Mouse (Mus musculus) erythroid progenitor cell, adult 5-6 weeks (primary cell): ENCODE data around the gene Acap1. TPM values are rescaled to one million over a fixed set of nuclear protein-coding genes. Genes with fewer than 3 reads are reported as not detected.

ENCODE experiments used
- ATAC-seq: replicated peaks from 2 replicates; pipeline ENCODE4 v1.8.0; 2016; ENCODE audit warnings: moderate number of reproducible peaks, mild to moderate bottlenecking, moderate TSS enrichment, inconsistent platforms; ENCODE audit not compliant: poor library complexity, low FRiP score, severe bottlenecking
- total RNA-seq, 2 experiments: library from RNA; stranded (forward) in 1 of 2; stranded (reverse) in 1 of 2; fragments of 150-400 nt in 1 of 2; fragments of 186-747, 209-891 nt in 1 of 2; gene quantifications; 2 replicates each; pipeline versions ENCODE4 v1.2.3 to v1.2.4; 2015 to 2017; ENCODE audit warnings: low replicate concordance in 2 of 2

Acap1 gene
- total RNA-seq, 2 experiments from 2014 or later: 11.6 to 12.6 TPM

- no peak for ATAC-seq
Measured at GRCm38 (mm10) chr11:69848021-69848420, 47.3 kb downstream of the Acap1 start.

DNA sequence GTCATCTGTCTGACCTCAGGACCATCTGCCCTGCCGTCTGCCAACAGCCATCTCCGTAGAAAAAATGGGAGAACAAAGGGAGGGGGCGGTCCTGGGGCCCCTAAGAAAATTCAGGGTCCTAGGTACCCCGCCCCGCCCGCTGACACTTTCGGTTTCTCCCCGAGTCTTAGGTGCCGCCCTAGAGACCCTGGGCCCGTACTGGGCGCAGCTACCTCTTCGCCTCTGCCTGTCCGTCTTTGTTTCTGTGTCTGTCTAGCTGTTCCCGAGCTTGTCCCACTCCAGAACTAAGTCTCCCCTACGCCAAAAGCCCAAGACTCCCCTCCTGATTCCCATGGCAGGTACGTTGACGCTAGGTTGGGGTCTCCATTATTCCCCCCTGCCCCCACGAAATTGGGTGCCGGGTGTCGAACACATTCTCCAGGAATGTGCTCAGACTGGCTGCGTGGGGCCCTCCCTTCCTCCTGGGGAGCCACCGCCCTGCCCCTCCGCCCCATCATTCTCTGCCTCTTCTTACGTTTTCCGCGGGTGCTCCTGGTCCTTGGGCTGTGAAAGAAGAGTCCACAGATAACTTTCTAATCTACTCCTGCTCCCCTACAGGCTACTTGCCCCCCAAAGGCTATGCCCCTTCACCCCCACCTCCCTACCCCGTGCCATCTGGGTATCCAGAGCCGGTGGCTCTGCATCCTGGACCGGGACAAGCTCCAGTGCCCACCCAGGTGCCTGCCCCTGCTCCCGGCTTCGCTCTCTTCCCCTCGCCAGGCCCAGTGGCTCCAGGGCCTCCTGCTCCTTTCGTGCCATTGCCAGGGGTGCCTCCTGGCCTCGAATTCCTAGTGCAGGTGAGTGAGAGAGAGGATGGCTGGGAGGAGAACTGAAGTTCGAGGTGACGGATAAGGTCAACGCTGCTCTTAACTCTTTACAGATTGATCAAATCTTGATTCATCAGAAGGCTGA is 48.3 kb downstream of the Acap1 start:
- ATAC-seq: peak; percentile 67

DNA sequence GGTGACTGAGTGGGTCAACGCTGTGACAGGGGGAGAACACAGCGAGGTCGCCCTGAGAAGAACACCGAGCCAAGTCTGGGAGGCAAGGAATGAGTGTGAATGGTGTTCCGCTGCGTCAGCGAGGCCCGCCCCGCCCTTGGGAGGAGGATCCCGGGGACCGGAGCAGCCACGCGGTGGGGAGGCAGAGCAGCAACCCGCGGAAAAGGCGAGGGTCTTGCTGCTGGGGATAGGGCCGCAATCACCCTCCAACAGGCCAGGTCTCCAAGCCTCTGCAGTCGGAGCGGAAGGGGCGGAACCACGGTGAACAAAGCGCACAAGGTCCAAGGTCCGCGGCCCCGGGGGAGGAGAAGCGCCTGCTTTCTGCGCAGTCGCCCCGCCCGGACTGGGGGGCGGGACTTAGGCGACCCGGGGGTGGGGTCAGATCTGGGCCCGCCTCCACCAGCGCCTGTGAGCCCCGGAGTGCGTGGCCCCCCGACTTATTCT is 49.1 kb downstream of the Acap1 start, which contains the start of gene Plscr3:
TSS of gene Plscr3 (plus strand) at position 179 of the 483 bp plus-strand sequence.
- peak; percentile 90 for ATAC-seq

DNA sequence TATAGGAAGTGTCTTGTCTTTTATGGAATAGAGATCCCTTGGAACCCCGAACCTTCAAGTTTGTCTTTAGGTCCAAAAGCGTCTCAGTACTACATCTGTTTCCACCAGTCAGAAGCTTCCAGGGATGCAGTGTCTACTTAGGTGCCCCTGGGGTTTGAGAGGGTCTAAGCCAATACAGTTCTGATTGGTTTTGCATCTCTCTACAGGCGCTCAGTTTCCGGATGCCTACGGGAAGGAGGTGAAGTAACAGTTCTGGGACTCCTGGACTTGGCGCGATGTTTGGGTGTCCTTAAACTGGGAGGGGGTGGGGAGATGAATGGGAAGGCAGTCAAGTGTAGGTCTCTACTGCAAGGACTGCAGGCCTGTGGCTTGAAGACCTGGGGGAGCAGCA is 56.6 kb downstream of the Acap1 start:
- ATAC-seq: peak; percentile 20

DNA sequence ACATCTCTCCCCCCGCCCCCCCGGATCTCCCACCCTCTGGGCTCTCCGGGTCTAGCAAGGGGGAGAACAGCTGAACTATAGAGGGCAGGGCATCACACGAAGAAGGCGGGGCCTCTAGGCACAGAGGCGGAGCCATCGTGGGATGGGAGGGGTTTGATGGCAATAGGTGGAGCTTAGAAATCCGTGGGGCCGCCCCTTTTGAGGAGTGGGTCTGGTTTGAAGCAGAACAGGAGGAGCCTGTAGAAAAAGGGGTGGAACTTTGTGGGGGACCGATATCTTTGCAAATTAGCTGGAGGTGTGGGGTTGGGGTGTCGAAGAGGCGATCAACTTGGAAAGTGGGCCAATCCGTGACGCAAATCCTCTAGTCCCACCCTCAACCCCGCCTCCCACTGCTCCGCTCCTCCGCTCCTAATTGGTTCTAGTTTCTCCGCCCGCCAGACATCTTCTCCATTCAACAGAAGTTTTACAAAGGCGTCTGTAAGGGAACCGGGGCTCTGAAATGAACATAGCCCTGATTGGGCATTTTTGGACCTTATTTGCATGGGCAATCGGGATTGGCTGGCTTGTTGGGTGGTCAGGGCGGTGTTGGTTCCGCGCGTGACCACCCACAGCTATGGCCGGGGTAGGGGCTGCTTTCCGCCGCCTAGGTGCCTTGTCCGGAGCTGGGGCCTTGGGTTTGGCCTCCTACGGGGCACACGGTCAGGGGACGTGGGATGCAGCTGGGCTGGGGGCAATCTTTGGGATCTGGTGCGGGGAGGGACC is 57.2 kb downstream of the Acap1 start, which contains the start of gene Tmem256:
TSS of gene Tmem256 (plus strand) at position 563 of the 762 bp plus-strand sequence.
- ATAC-seq: peak; percentile 87

- peak; percentile 2; the same call in 1 of the 2 replicates for ATAC-seq
Measured at GRCm38 (mm10) chr11:69837604-69837951, 57.8 kb downstream of the Acap1 start, which contains the start of gene Nlgn2. Nlgn2 (minus strand) TSS chr11:69837784.

- no peak for ATAC-seq
Measured at GRCm38 (mm10) chr11:69836703-69837576, 58.4 kb downstream of the Acap1 start.

- no peak for ATAC-seq
Measured at GRCm38 (mm10) chr11:69835966-69836335, 59.4 kb downstream of the Acap1 start.

DNA sequence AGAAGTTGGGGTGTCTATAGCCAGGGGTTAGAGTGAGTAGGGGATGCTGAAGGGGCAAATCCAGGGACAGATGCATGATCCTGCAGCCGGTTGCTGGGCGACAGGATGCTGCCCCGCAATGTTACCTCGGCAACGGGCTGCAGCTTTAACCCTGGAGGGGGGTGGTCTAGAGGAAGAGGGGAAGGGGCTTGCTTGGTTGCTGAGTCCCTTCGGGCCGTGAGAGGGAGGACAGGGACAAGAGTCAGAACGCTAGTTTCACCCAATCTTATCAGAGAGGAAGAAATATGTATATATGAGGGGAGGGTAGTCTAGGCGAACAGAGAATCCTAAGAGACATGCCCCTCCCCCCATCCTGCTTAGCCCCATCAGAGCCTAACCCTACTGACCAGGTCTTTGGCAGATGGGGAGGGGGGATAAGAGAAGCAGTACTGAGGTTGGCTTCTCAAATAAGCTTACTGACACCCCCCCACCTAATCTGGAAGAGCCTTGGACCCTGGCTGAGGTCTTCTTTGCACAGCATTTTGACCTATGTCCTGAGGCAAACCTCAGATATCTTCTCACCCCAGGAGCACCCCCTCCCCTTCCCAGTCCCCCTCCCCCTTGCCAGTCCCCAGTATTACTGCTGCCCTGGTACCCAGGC is 59.9 kb downstream of the Acap1 start:
- no peak for ATAC-seq

- peak; percentile 55 for ATAC-seq
Measured at GRCm38 (mm10) chr11:69834001-69834549, 61.3 kb downstream of the Acap1 start.

GRCm38 (mm10) chr11:69833554-69833953 is 61.8 kb downstream of the Acap1 start:
- ATAC-seq: no peak

Other genes starting within 250 kb of the Acap1 start
Only the 30 nearest of the 40 such genes appear.
- 124 and 145 TPM in 2 replicates for gene Polr2a, start 136.9 kb downstream of the Acap1 start, total RNA-seq (2015; ENCODE audit: low replicate concordance)
- 131 and 162 TPM in 2 replicates for gene Polr2a, start 136.9 kb downstream of the Acap1 start, total RNA-seq (2017; ENCODE audit: low replicate concordance)
- gene Slc35g3, start 133.6 kb downstream of the Acap1 start, total RNA-seq (2015; ENCODE audit: low replicate concordance): not detected in 2 replicates
- not detected in 2 replicates for gene Slc35g3, start 133.6 kb downstream of the Acap1 start, total RNA-seq (2017; ENCODE audit: low replicate concordance)
- 2.9 and 3.8 TPM in 2 replicates for gene Zbtb4, start 129.6 kb downstream of the Acap1 start, total RNA-seq (2015; ENCODE audit: low replicate concordance)
- gene Zbtb4, start 129.6 kb downstream of the Acap1 start, total RNA-seq (2017; ENCODE audit: low replicate concordance): 0.77 and 3.0 TPM in 2 replicates
- gene Chrnb1, start 99.6 kb downstream of the Acap1 start, total RNA-seq (2015; ENCODE audit: low replicate concordance): not detected in 2 replicates
- 0.77 TPM in 1 of 2 replicates, not detected in the other for gene Chrnb1, start 99.6 kb downstream of the Acap1 start, total RNA-seq (2017; ENCODE audit: low replicate concordance)
- not detected in 2 replicates for gene Fgf11, start 93.7 kb downstream of the Acap1 start, total RNA-seq (2015; ENCODE audit: low replicate concordance)
- gene Fgf11, start 93.7 kb downstream of the Acap1 start, total RNA-seq (2017; ENCODE audit: low replicate concordance): not detected in 2 replicates
- gene Tmem102, start 89.9 kb downstream of the Acap1 start, total RNA-seq (2015; ENCODE audit: low replicate concordance): not detected in 2 replicates
- gene Tmem102, start 89.9 kb downstream of the Acap1 start, total RNA-seq (2017; ENCODE audit: low replicate concordance): not detected in 2 replicates
- gene Gm39566, start 80.2 kb downstream of the Acap1 start, total RNA-seq (2015; ENCODE audit: low replicate concordance): not detected in 2 replicates
- not detected in 2 replicates for gene Gm39566, start 80.2 kb downstream of the Acap1 start, total RNA-seq (2017; ENCODE audit: low replicate concordance)
- not detected in 2 replicates for gene Spem2, start 77.1 kb downstream of the Acap1 start, total RNA-seq (2015; ENCODE audit: low replicate concordance)
- not detected in 2 replicates for gene Spem2, start 77.1 kb downstream of the Acap1 start, total RNA-seq (2017; ENCODE audit: low replicate concordance)
- gene Spem1, start 73.4 kb downstream of the Acap1 start, total RNA-seq (2015; ENCODE audit: low replicate concordance): not detected in 2 replicates
- not detected in 2 replicates for gene Spem1, start 73.4 kb downstream of the Acap1 start, total RNA-seq (2017; ENCODE audit: low replicate concordance)
- 0.72 and 0.84 TPM in 2 replicates for gene Nlgn2, start 57.8 kb downstream of the Acap1 start, total RNA-seq (2015; ENCODE audit: low replicate concordance)
- 0.08 and 0.26 TPM in 2 replicates for gene Nlgn2, start 57.8 kb downstream of the Acap1 start, total RNA-seq (2017; ENCODE audit: low replicate concordance)
- gene Tmem256, start 57.0 kb downstream of the Acap1 start, total RNA-seq (2015; ENCODE audit: low replicate concordance): 258 and 276 TPM in 2 replicates
- 123 and 303 TPM in 2 replicates for gene Tmem256, start 57.0 kb downstream of the Acap1 start, total RNA-seq (2017; ENCODE audit: low replicate concordance)
- 24.9 and 26.0 TPM in 2 replicates for gene Plscr3, start 49.2 kb downstream of the Acap1 start, total RNA-seq (2015; ENCODE audit: low replicate concordance)
- gene Plscr3, start 49.2 kb downstream of the Acap1 start, total RNA-seq (2017; ENCODE audit: low replicate concordance): 15.1 and 27.7 TPM in 2 replicates
- 5.9 and 6.8 TPM in 2 replicates for gene Tnk1, start 36.8 kb downstream of the Acap1 start, total RNA-seq (2015; ENCODE audit: low replicate concordance)
- 7.3 and 8.1 TPM in 2 replicates for gene Tnk1, start 36.8 kb downstream of the Acap1 start, total RNA-seq (2017; ENCODE audit: low replicate concordance)
- not detected in 2 replicates for gene Tmem95, start 17.5 kb downstream of the Acap1 start, total RNA-seq (2015; ENCODE audit: low replicate concordance)
- gene Tmem95, start 17.5 kb downstream of the Acap1 start, total RNA-seq (2017; ENCODE audit: low replicate concordance): not detected in 2 replicates
- 0.72 and 0.84 TPM in 2 replicates for gene Kctd11, start 14.1 kb downstream of the Acap1 start, total RNA-seq (2015; ENCODE audit: low replicate concordance)
- gene Kctd11, start 14.1 kb downstream of the Acap1 start, total RNA-seq (2017; ENCODE audit: low replicate concordance): 0.13 TPM in 1 of 2 replicates, not detected in the other
- 2.5 TPM in 1 of 2 replicates, not detected in the other for gene 2810408A11Rik, start 5.4 kb upstream of the Acap1 start, total RNA-seq (2015; ENCODE audit: low replicate concordance)
- gene 2810408A11Rik, start 5.4 kb upstream of the Acap1 start, total RNA-seq (2017; ENCODE audit: low replicate concordance): 0.51 TPM in 1 of 2 replicates, not detected in the other
- gene Neurl4, start 5.5 kb upstream of the Acap1 start, total RNA-seq (2015; ENCODE audit: low replicate concordance): 8.6 and 8.8 TPM in 2 replicates
- 23.2 and 59.7 TPM in 2 replicates for gene Neurl4, start 5.5 kb upstream of the Acap1 start, total RNA-seq (2017; ENCODE audit: low replicate concordance)
- 268 and 359 TPM in 2 replicates for gene Gps2, start 18.3 kb upstream of the Acap1 start, total RNA-seq (2015; ENCODE audit: low replicate concordance)
- gene Gps2, start 18.3 kb upstream of the Acap1 start, total RNA-seq (2017; ENCODE audit: low replicate concordance): 130 and 161 TPM in 2 replicates
- gene Eif5a, start 26.4 kb upstream of the Acap1 start, total RNA-seq (2015; ENCODE audit: low replicate concordance): 394 and 471 TPM in 2 replicates
- 246 and 254 TPM in 2 replicates for gene Eif5a, start 26.4 kb upstream of the Acap1 start, total RNA-seq (2017; ENCODE audit: low replicate concordance)
- not detected in 2 replicates for gene Ybx2, start 40.3 kb upstream of the Acap1 start, total RNA-seq (2015; ENCODE audit: low replicate concordance)
- 3.9 TPM in 1 of 2 replicates, not detected in the other for gene Ybx2, start 40.3 kb upstream of the Acap1 start, total RNA-seq (2017; ENCODE audit: low replicate concordance)
- gene Slc2a4, start 52.6 kb upstream of the Acap1 start, total RNA-seq (2015; ENCODE audit: low replicate concordance): 94.7 and 103 TPM in 2 replicates
- 246 and 613 TPM in 2 replicates for gene Slc2a4, start 52.6 kb upstream of the Acap1 start, total RNA-seq (2017; ENCODE audit: low replicate concordance)
- gene Cldn7, start 69.2 kb upstream of the Acap1 start, total RNA-seq (2015; ENCODE audit: low replicate concordance): not detected in 2 replicates
- gene Cldn7, start 69.2 kb upstream of the Acap1 start, total RNA-seq (2017; ENCODE audit: low replicate concordance): not detected in 2 replicates
- gene Ctdnep1, start 85.6 kb upstream of the Acap1 start, total RNA-seq (2015; ENCODE audit: low replicate concordance): 49.4 and 83.4 TPM in 2 replicates
- gene Ctdnep1, start 85.6 kb upstream of the Acap1 start, total RNA-seq (2017; ENCODE audit: low replicate concordance): 17.1 and 20.9 TPM in 2 replicates
- gene Elp5, start 87.0 kb upstream of the Acap1 start, total RNA-seq (2015; ENCODE audit: low replicate concordance): 45.0 and 50.7 TPM in 2 replicates
- gene Elp5, start 87.0 kb upstream of the Acap1 start, total RNA-seq (2017; ENCODE audit: low replicate concordance): 25.3 and 45.8 TPM in 2 replicates
- gene Gabarap, start 95.6 kb upstream of the Acap1 start, total RNA-seq (2015; ENCODE audit: low replicate concordance): 393 and 394 TPM in 2 replicates
- gene Gabarap, start 95.6 kb upstream of the Acap1 start, total RNA-seq (2017; ENCODE audit: low replicate concordance): 161 and 239 TPM in 2 replicates
- gene Phf23, start 100.2 kb upstream of the Acap1 start, total RNA-seq (2015; ENCODE audit: low replicate concordance): 18.7 and 21.4 TPM in 2 replicates
- 22.2 and 25.4 TPM in 2 replicates for gene Phf23, start 100.2 kb upstream of the Acap1 start, total RNA-seq (2017; ENCODE audit: low replicate concordance)
- gene Dvl2, start 105.1 kb upstream of the Acap1 start, total RNA-seq (2015; ENCODE audit: low replicate concordance): 2.9 and 4.3 TPM in 2 replicates
- 0.30 and 2.4 TPM in 2 replicates for gene Dvl2, start 105.1 kb upstream of the Acap1 start, total RNA-seq (2017; ENCODE audit: low replicate concordance)
- 24.9 and 52.8 TPM in 2 replicates for gene Acadvl, start 119.9 kb upstream of the Acap1 start, total RNA-seq (2015; ENCODE audit: low replicate concordance)
- 20.7 and 23.4 TPM in 2 replicates for gene Acadvl, start 119.9 kb upstream of the Acap1 start, total RNA-seq (2017; ENCODE audit: low replicate concordance)
- not detected in 2 replicates for gene Dlg4, start 121.4 kb upstream of the Acap1 start, total RNA-seq (2015; ENCODE audit: low replicate concordance)
- gene Dlg4, start 121.4 kb upstream of the Acap1 start, total RNA-seq (2017; ENCODE audit: low replicate concordance): 1.1 and 2.7 TPM in 2 replicates
- not detected in 2 replicates for gene Asgr1, start 158.5 kb upstream of the Acap1 start, total RNA-seq (2015; ENCODE audit: low replicate concordance)
- gene Asgr1, start 158.5 kb upstream of the Acap1 start, total RNA-seq (2017; ENCODE audit: low replicate concordance): not detected in 2 replicates